Mouse (Mus musculus) megakaryocyte, embryonic 14.5 days (primary cell): ENCODE data around the gene Fosb. TPM values are rescaled to one million over a fixed set of nuclear protein-coding genes. Genes with fewer than 3 reads are reported as not detected.
A peak's percentile ranks its signal among the peaks of the same experiment; 100 is the strongest.

Experiments
- H3K27me3 ChIP-seq: replicated peaks from 2 replicates; pipeline ENCODE3; 2012; ENCODE audit warnings: inconsistent platforms
- H3K36me3 ChIP-seq: replicated peaks from 2 replicates; pipeline ENCODE3; 2012; ENCODE audit warnings: low read length, inconsistent platforms, mixed read lengths
- H3K4me1 ChIP-seq: 2 replicates; pipeline ENCODE4 v1.6.1; 2012; ENCODE audit warnings: inconsistent platforms
- H3K4me3 ChIP-seq: replicated peaks from 2 replicates; pipeline ENCODE3; 2012; ENCODE audit warnings: moderate library complexity, mild to moderate bottlenecking, inconsistent platforms
- H3K9me3 ChIP-seq: 2 replicates; pipeline ENCODE4 v1.6.1; 2012; ENCODE audit warnings: inconsistent platforms
- FLI1 ChIP-seq: IDR thresholded peaks from 2 replicates; pipeline ENCODE4 v1.6.1; 2012; ENCODE audit warnings: low read length, inconsistent platforms, mixed read lengths
- GATA1 ChIP-seq: IDR thresholded peaks from 3 replicates; pipeline ENCODE4 v1.6.1; 2012; ENCODE audit warnings: mixed read lengths, low read length, inconsistent platforms, borderline replicate concordance
- polyA plus RNA-seq: library from polyadenylated mRNA; stranded (reverse); fragments of >175 nt; gene quantifications from 2 replicates; pipeline ENCODE4 v1.2.3, GENCODE M21; 2012; ENCODE audit warnings: low replicate concordance; ENCODE audit not compliant: insufficient read depth

The Fosb gene
- polyA plus RNA-seq, 1 experiment = 33.1 TPM

DNA sequence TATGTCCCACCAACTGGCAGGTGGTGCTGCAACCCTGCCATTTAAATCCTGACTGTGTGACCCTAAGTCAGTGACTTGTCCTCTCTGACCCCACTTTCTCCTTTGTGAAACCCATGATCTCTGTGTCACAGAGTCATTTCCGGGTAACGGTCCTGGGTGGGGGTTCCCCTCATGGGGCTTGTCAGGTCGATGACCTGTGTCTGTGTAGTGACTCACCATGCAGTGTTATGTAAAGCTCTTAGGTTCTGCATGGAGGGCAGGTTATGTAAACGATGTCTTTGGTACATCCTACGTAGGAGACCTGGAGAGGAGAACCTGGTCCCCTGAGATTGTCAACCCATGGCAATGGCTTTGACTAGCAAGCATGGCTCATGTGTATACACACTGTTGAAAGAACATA is 11.6 kb upstream of the Fosb start:
- Histone ChIP-seq H3K4me3 (peak overlapping the region; percentile 54), H3K36me3 (no peaks in the 10 kb centered on the region), H3K4me1 (peaks cover 85% of the 10 kb centered on the region), H3K27me3 (peaks cover 49% of the 10 kb centered on the region), H3K9me3 (no peaks in the 10 kb centered on the region)
- no peak for TF ChIP-seq GATA1
- TF ChIP-seq FLI1 = no peak

DNA sequence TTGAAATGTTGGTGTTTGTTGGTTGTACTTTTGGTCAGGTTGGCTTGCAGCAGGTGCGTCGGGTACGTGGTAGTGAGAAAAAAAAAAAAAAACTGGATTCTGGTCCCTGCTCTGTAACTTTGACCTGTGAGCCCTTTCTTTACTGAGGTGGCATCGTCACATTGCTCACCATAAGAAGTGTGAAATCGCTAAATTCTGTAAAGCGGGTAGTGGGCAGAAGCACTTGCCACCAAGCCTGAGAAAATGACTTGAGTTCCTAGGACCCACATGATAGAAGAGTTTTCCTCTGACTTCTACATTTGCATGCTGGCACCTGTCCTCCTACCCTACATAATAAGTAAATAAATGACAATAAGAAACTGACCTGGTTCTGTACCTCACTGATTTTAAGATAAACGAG is 10.8 kb upstream of the Fosb start:
- Histone ChIP-seq H3K9me3 (no peaks in the 10 kb centered on the region), H3K36me3 (no peaks in the 10 kb centered on the region), H3K27me3 (peaks cover 56% of the 10 kb centered on the region), H3K4me3 (peak overlapping the region; percentile 92), H3K4me1 (peaks cover 85% of the 10 kb centered on the region)
- TF ChIP-seq GATA1 = no peak

DNA sequence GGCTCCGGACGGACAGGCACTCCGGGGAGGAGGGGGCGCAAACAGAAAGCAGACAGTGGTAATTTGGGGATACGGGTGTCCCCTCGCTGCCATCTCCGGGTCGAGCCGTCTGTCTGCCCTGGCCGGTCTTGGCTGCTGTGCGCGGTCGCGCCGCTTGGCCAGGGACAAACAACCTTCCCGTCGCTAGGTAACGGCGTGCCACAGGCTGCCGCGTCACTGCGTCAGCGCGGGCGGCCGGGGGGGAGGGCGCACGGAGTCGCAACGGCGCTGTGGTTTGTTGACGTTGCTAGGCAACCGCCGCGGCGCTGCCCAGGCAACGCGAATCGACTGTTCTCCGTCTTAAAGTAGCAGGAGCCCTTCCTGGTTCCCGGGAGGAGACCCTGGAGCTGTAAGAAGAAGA is 10.1 kb upstream of the Fosb start:
- H3K36me3 ChIP-seq = no peaks in the 10 kb centered on the region
- peaks cover 59% of the 10 kb centered on the region for H3K27me3 ChIP-seq
- H3K9me3 ChIP-seq = no peaks in the 10 kb centered on the region
- no peak for TF ChIP-seq FLI1
- peaks cover 83% of the 10 kb centered on the region for H3K4me1 ChIP-seq
- peak overlapping the region; percentile 92 for H3K4me3 ChIP-seq

- peaks cover 61% of the 10 kb centered on the region for H3K27me3 ChIP-seq
- H3K4me1 ChIP-seq = peaks cover 81% of the 10 kb centered on the region
- H3K9me3 ChIP-seq = no peaks in the 10 kb centered on the region
- H3K36me3 ChIP-seq = no peaks in the 10 kb centered on the region
- H3K4me3 ChIP-seq = peak overlapping the region; percentile 92
- TF ChIP-seq GATA1 (no peak), FLI1 (no peak)
These were observed 9.6 kb upstream of the Fosb start for GRCm38 (mm10) chr7:19319458-19319857.

DNA sequence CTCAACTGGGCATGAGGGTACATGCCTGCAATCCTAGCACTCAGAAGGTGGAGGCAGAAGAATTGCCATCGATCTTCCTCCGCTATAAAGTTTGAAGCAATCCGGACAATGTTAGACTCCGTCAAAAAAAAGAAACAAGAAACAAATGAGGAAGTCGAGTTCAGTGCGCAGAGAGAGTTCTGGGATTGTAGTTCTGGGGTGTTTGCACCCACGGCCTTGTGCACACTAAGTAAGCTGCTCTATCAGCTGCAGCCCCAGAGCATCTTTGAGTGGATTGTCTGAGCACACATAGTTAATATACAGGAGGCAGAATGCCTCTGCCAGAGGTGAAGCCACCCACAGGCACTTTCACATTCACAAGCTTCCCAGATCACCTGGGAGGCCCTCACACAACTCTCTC is 8.8 kb upstream of the Fosb start:
- Histone ChIP-seq H3K4me3 (peak overlapping the region; percentile 47), H3K27me3 (peaks cover 61% of the 10 kb centered on the region), H3K36me3 (no peaks in the 10 kb centered on the region), H3K9me3 (no peaks in the 10 kb centered on the region), H3K4me1 (peaks cover 78% of the 10 kb centered on the region)
- TF ChIP-seq FLI1 (no peak), GATA1 (no peak)

DNA sequence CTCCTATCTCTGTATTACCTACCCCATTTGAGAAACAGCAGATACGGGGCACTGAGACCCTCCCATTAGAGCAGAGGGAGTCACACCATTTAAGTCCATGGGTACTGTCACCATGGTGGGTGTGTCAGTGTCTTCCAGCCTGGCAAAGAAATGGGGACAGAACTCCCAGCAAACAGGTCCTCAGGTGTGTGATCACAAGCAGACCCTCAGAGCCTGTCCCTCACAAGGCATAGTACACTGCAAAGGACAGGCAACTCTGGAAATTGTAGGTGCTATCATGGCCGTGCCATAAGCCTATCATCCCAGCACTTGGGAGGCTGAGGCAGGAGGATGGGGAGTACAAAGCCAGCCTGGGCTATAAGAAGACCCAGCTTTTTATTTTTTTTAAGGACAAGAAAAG is 8.3 kb upstream of the Fosb start:
- H3K4me3 ChIP-seq = no peak overlapping the region
- H3K27me3 ChIP-seq = peaks cover 64% of the 10 kb centered on the region
- H3K9me3 ChIP-seq = no peaks in the 10 kb centered on the region
- H3K4me1 ChIP-seq = peaks cover 80% of the 10 kb centered on the region
- TF ChIP-seq GATA1 (no peak), FLI1 (no peak)
- H3K36me3 ChIP-seq = no peaks in the 10 kb centered on the region

DNA sequence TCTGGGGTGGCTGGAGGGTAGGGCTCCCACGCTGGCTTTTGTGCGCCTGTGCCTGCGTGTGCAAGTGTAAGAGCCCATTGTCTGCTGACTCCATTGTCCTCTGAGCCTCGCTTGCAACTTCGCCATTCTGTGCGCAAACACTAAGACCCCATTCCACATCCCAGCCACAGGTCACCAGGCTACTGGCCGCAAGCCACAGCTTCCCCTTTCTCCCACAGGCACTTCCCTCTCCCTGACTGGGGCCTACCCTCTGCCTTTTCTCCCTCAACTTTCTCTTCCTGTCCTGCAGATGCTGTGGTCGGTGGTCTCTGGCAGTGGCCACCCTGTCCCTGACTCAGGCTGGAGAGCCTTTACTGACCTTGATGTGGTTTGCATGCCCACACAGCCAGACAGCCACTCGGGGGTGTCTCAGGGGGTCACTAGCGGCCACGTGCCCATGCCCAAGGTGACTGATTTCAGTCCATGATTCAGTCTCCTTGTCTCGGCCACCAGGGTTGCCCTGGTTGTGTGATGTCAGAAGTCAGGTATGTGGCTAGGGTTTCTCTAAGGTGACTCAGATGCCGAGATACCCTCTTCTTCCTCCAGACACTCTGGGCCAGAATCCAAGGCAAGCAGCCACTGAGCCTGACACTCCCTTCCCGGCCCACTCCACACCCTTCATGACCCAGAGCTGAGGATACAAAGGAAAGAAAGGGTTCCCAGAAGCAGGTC is 6.8 kb upstream of the Fosb start:
- Histone ChIP-seq H3K36me3 (no peaks in the 10 kb centered on the region), H3K9me3 (peaks cover 6% of the 10 kb centered on the region), H3K27me3 (peaks cover 68% of the 10 kb centered on the region), H3K4me3 (peak overlapping the region; percentile 80), H3K4me1 (peaks cover 76% of the 10 kb centered on the region)
- TF ChIP-seq GATA1 (no peak), FLI1 (no peak)

- Histone ChIP-seq H3K36me3 (no peaks in the 10 kb centered on the region), H3K4me1 (peaks cover 63% of the 10 kb centered on the region), H3K9me3 (peaks cover 6% of the 10 kb centered on the region), H3K4me3 (no peak overlapping the region), H3K27me3 (peaks cover 60% of the 10 kb centered on the region)
- TF ChIP-seq FLI1 = no peak
- TF ChIP-seq GATA1 = no peak
These were observed 4.2 kb upstream of the Fosb start for GRCm38 (mm10) chr7:19314033-19314432.

DNA sequence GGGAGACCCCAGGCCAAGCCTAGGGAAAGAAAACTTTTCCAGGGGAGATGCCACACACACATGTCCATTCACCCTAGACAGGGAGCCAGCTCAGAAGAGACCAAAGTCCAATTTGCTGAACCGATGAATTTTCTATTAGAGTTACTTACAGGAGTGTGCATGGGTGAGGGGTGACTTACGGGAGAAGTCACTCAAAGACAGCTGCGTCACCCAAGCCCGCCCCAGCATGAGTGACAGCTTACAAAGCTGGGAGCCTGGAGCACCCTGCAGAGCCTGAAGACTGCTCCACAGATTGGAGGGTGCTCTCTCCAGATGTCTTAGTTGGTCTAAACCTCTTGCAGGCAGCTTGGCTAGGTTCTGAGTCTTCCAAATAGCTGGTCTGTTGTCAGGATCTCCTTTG is 2.1 kb upstream of the Fosb start:
- Histone ChIP-seq H3K27me3 (peaks cover 47% of the 10 kb centered on the region), H3K4me3 (no peak overlapping the region), H3K9me3 (peaks cover 6% of the 10 kb centered on the region), H3K36me3 (no peaks in the 10 kb centered on the region), H3K4me1 (peaks cover 61% of the 10 kb centered on the region)
- TF ChIP-seq GATA1 = no peak
- TF ChIP-seq FLI1 = no peak

DNA sequence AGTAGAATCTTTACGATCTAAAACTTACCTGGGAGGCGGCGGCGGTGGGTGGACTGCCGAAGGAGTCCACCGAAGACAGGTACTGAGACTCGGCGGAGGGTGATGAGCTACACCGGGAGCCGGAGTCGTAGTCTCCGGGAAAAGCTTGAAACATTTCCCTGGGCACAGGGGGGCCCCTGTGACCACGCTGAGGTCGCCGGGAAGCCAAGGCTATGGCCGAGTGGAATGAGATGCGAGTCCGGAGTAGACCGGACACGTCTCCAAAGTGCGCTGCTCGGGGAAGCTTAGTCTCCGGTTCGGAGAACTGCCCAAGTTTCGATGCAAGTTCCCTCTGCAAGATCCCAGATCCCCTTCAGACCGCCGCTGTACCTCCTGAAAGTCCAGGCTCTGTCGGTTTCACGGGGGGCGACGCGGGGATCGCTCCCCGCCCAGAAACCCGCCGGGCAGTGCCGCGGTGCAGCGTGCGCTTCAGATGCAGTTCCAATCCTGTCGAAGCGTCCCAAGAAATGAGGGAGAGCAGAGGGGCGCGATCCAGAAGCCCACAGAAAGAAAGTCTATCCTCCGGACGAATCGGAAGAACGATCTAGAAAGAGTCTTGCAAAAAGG is 470 bp downstream of the Fosb start:
- peaks cover 47% of the 10 kb centered on the region for H3K27me3 ChIP-seq
- peaks cover 6% of the 10 kb centered on the region for H3K9me3 ChIP-seq
- H3K36me3 ChIP-seq = no peaks in the 10 kb centered on the region
- H3K4me3 ChIP-seq = peak overlapping the region; percentile 91
- peaks cover 70% of the 10 kb centered on the region for H3K4me1 ChIP-seq
- TF ChIP-seq GATA1 (no peak), FLI1 (no peak)
